In genomic region chr1:151917736-151918135, GRCm38 (mm10) we compare ENCODE assay signal across 22 mouse cellular contexts.
DNase-seq lines count a peak whose midpoint lies in the region; ATAC-seq lines count a peak whose summit lies in the region.
"Had no signal": no experiment of that assay in that cellular context is flagged by ENCODE, and none has a peak within 500 bp of the region (broad histone marks: within the 10 kb centered on the region; RNA-seq: fewer than 3 reads in every experiment).

No protein-coding gene starts in this region.

- no peaks in the 10 kb centered on the region for H3K4me1 ChIP-seq in forebrain, embryonic 11.5 days (replicated peaks; ENCODE audit: control insufficient read depth, insufficient read depth, low read length)
- peaks cover 6% of the 10 kb centered on the region for H3K4me1 ChIP-seq in forebrain, embryonic 10.5 days
- peaks cover 33% of the 10 kb centered on the region for H3K4me1 ChIP-seq in neural tube, embryonic 13.5 days (replicated peaks)
- 0 out of 2 replicates have a peak, but pooled peaks cover 8% of the 10 kb centered on the region for H3K4me1 ChIP-seq in hindbrain, embryonic 14.5 days (replicated peaks; ENCODE audit: control insufficient read depth, insufficient read depth, low read length)

- H3K9me3 ChIP-seq in forebrain, embryonic 11.5 days (ENCODE audit: control insufficient read depth, low read length), result no peaks in the 10 kb centered on the region
- H3K9me3 ChIP-seq in forebrain, embryonic 10.5 days, result no peaks in the 10 kb centered on the region
- H3K9me3 ChIP-seq in neural tube, embryonic 13.5 days, result no peaks in the 10 kb centered on the region
- H3K9me3 ChIP-seq in hindbrain, embryonic 14.5 days (ENCODE audit: control insufficient read depth, low read length), result no peaks in the 10 kb centered on the region
- H3K9me3 ChIP-seq: embryonic facial prominence, embryonic 13.5 days; forebrain, embryonic 15.5 days; heart, embryonic 12.5 days; hindbrain, embryonic 12.5 days had no signal

- H3K27me3 ChIP-seq in forebrain, embryonic 11.5 days (ENCODE audit: control insufficient read depth, insufficient read depth, low read length), result no peaks in the 10 kb centered on the region
- no peaks in the 10 kb centered on the region for H3K27me3 ChIP-seq in forebrain, embryonic 10.5 days (ENCODE audit: poor library complexity, severe bottlenecking)
- H3K27me3 ChIP-seq in neural tube, embryonic 13.5 days, result no peaks in the 10 kb centered on the region
- no peaks in the 10 kb centered on the region for H3K27me3 ChIP-seq in hindbrain, embryonic 14.5 days (ENCODE audit: control insufficient read depth, insufficient read depth, low read length)
- H3K27me3 ChIP-seq: embryonic facial prominence, embryonic 13.5 days; forebrain, embryonic 15.5 days; heart, embryonic 12.5 days; hindbrain, embryonic 12.5 days had no signal

- no peaks in the 10 kb centered on the region; the same call in 1 of the 2 replicates for H3K36me3 ChIP-seq in forebrain, embryonic 11.5 days (ENCODE audit: control insufficient read depth, insufficient read depth, low read length)
- H3K36me3 ChIP-seq in forebrain, embryonic 10.5 days (replicated peaks), result 0 out of 2 replicates have a peak, but pooled peaks cover 2% of the 10 kb centered on the region
- no peaks in the 10 kb centered on the region for H3K36me3 ChIP-seq in neural tube, embryonic 13.5 days
- H3K36me3 ChIP-seq in macrophage (ENCODE audit: inconsistent target), result no peaks in the 10 kb centered on the region
- H3K36me3 ChIP-seq in hindbrain, embryonic 14.5 days (replicated peaks; ENCODE audit: control insufficient read depth, insufficient read depth), result no peaks in the 10 kb centered on the region
- H3K36me3 ChIP-seq: forebrain, embryonic 15.5 days; G1E had no signal

- peak; percentile 17 for DNase-seq in forebrain, embryonic 11.5 days (ENCODE audit: low spot score)
- no peak for DNase-seq in forebrain, embryonic 10.5 days (ENCODE audit: extremely low spot score, low spot score)
- DNase-seq in neural tube, embryonic 10.5 days (ENCODE audit: extremely low spot score, low spot score), result no peak
- DNase-seq in left cerebral cortex, postnatal 36 days (ENCODE audit: low spot score in 2 of 2), result no peak
- DNase-seq in hindbrain, embryonic 14.5 days (ENCODE audit: low spot score), result no peak
- no peak for DNase-seq in thymus, postnatal 36 days
- DNase-seq: adrenal gland, adult 8-10 months; adrenal gland, postnatal 36 days; B cell, adult 2 months; cerebellum, adult 11-12 months; cerebellum, adult 9-10 months; cerebellum, postnatal 25 days; gastrocnemius, postnatal 36 days had no signal

- intact Hi-C loops in left cerebral cortex, postnatal 36 days (cut with DNase I), result no loop called here

- H3K27ac ChIP-seq in forebrain, embryonic 11.5 days (ENCODE audit: low read depth, low read length), result no peak overlapping the region
- no peak overlapping the region for H3K27ac ChIP-seq in forebrain, embryonic 10.5 days
- 0 out of 2 replicates have a peak overlapping the region, but pooled peaks have one; percentile 14 for H3K27ac ChIP-seq in neural tube, embryonic 13.5 days (replicated peaks)
- H3K27ac ChIP-seq in macrophage, result peak overlapping the region; percentile 58
- H3K27ac ChIP-seq in hindbrain, embryonic 14.5 days, result no peak overlapping the region
- H3K27ac ChIP-seq: embryonic facial prominence, embryonic 13.5 days; forebrain, embryonic 15.5 days; hindbrain, embryonic 12.5 days; hindbrain, postnatal 0 days had no signal

- H3K4me2 ChIP-seq in forebrain, embryonic 11.5 days (ENCODE audit: low read depth, low read length, severe bottlenecking), result no peak overlapping the region
- no peak overlapping the region for H3K4me2 ChIP-seq in neural tube, embryonic 13.5 days
- no peak overlapping the region for H3K4me2 ChIP-seq in hindbrain, embryonic 14.5 days (replicated peaks)
- H3K4me2 ChIP-seq: embryonic facial prominence, embryonic 13.5 days; forebrain, embryonic 15.5 days; heart, embryonic 12.5 days; hindbrain, embryonic 12.5 days had no signal

- no peaks in the 10 kb centered on the region for H3K79me2 ChIP-seq in macrophage (ENCODE audit: inconsistent target)

- H3K4me3 ChIP-seq in forebrain, embryonic 11.5 days (ENCODE audit: low read depth, low read length), result no peak overlapping the region
- H3K4me3 ChIP-seq in forebrain, embryonic 10.5 days, result no peak overlapping the region
- H3K4me3 ChIP-seq in neural tube, embryonic 13.5 days, result no peak overlapping the region
- H3K4me3 ChIP-seq in macrophage (ENCODE audit: inconsistent target), result no peak overlapping the region
- H3K4me3 ChIP-seq in hindbrain, embryonic 14.5 days (replicated peaks; ENCODE audit: low read length), result no peak overlapping the region
- H3K4me3 ChIP-seq: embryonic facial prominence, embryonic 13.5 days; forebrain, embryonic 15.5 days; heart, embryonic 12.5 days; hindbrain, embryonic 12.5 days had no signal

- WGBS in forebrain, embryonic 11.5 days, result 92% methylated on average over 3 of the region's 3 CpGs
- WGBS in forebrain, embryonic 10.5 days, result 89% methylated on average over 3 of the region's 3 CpGs
- 92% methylated on average over 3 of the region's 3 CpGs for WGBS in neural tube, embryonic 13.5 days
- 15% methylated on average over 3 of the region's 3 CpGs for WGBS in macrophage (ENCODE audit: missing documents)
- WGBS in hindbrain, embryonic 14.5 days, result 76% methylated on average over 3 of the region's 3 CpGs

- ATAC-seq in forebrain, embryonic 11.5 days (replicated peaks; ENCODE audit: low FRiP score), result no peak
- ATAC-seq in neural tube, embryonic 13.5 days (ENCODE audit: low read depth), result no peak
- no peak for ATAC-seq in hindbrain, embryonic 14.5 days (ENCODE audit: low FRiP score)
- ATAC-seq: CD4-positive, CD25-positive, alpha-beta regulatory T cell, adult 4 months; forebrain, embryonic 15.5 days; hindbrain, postnatal 0 days had no signal

- no peak overlapping the region for H3K9ac ChIP-seq in forebrain, embryonic 11.5 days (ENCODE audit: low read length)
- no peak overlapping the region for H3K9ac ChIP-seq in neural tube, embryonic 13.5 days
- H3K9ac ChIP-seq in hindbrain, embryonic 14.5 days, result no peak overlapping the region
- H3K9ac ChIP-seq: embryonic facial prominence, embryonic 13.5 days; forebrain, embryonic 15.5 days; heart, embryonic 12.5 days; hindbrain, embryonic 12.5 days had no signal

Comparison
In these comparisons a context has a peak if more than half of its experiments do, and no peak if none do; other contexts are left out.
1. H3K27ac ChIP-seq: peak in neural tube, embryonic 13.5 days (single experiment) and macrophage (single experiment); none in forebrain, embryonic 11.5 days (single experiment), forebrain, embryonic 10.5 days (single experiment) and hindbrain, embryonic 14.5 days (single experiment).